Mouse (Mus musculus) limb, embryonic 12.5 days (tissue): ENCODE data around the gene Tgfb1i1. TPM values are rescaled to one million over a fixed set of nuclear protein-coding genes. Genes with fewer than 3 reads are reported as not detected.
A peak's percentile ranks its signal among the peaks of the same experiment; 100 is the strongest.

Experiments used
- ATAC-seq: fragments of 200-750 bp; cut with Nextera tagmentation; 2 replicates; pipeline ENCODE4 v1.8.0; 2017; ENCODE audit warnings: low read depth, moderate TSS enrichment; ENCODE audit not compliant: insufficient number of reproducible peaks, insufficient read depth, low FRiP score, low TSS enrichment
- H3K27ac ChIP-seq: fragments of 300-500 bp; sonication (generic); 2 replicates; pipeline ENCODE4 v1.5.1; 2016; ENCODE audit warnings: mild to moderate bottlenecking, moderate library complexity
- H3K27me3 ChIP-seq: fragments of 300-500 bp; sonication (generic); 2 replicates; pipeline ENCODE4 v1.6.1; 2016; ENCODE audit warnings: mild to moderate bottlenecking, moderate library complexity
- H3K36me3 ChIP-seq: fragments of 300-500 bp; sonication (generic); 2 replicates; pipeline ENCODE4 v1.6.1; 2016; ENCODE audit warnings: mild to moderate bottlenecking, moderate library complexity
- H3K4me1 ChIP-seq: fragments of 300-500 bp; sonication (generic); replicated peaks from 2 replicates; pipeline ENCODE4 v1.6.1; 2016
- H3K4me2 ChIP-seq: fragments of 300-500 bp; sonication (generic); 2 replicates; pipeline ENCODE4 v1.6.1; 2016; ENCODE audit warnings: mild to moderate bottlenecking, moderate library complexity
- H3K4me3 ChIP-seq: fragments of 300-500 bp; sonication (generic); replicated peaks from 2 replicates; pipeline ENCODE4 v1.5.1; 2016; ENCODE audit warnings: mild to moderate bottlenecking
- H3K9ac ChIP-seq: fragments of 300-500 bp; sonication (generic); replicated peaks from 2 replicates; pipeline ENCODE4 v1.6.1; 2016; ENCODE audit warnings: mild to moderate bottlenecking, moderate library complexity
- H3K9me3 ChIP-seq: fragments of 300-500 bp; sonication (generic); 2 replicates; pipeline ENCODE4 v1.6.1; 2016; ENCODE audit warnings: mild to moderate bottlenecking, moderate library complexity
- WGBS: fragments of 180-500 bp; shearing (Covaris S2); methylation state at CpG from one replicate; pipeline ENCODE4 v1.1.7; 2016; 5-methylcytosine and 5-hydroxymethylcytosine counted together
- polyA plus RNA-seq: library from polyadenylated mRNA; unstranded; fragments of >200 nt; fragmentation: Nextera tagmentation; extraction: Ambion mirVana; gene quantifications from 2 replicates; pipeline ENCODE4 v1.2.1, GENCODE M21; 2016

Tgfb1i1 gene
- 22.3 and 27.7 TPM in 2 replicates for polyA plus RNA-seq

GRCm38 (mm10) chr7:128246496-128247391 is at the start of gene Tgfb1i1:
Tgfb1i1 (plus strand) TSS chr7:128246812.
- ATAC-seq, result peak; percentile 44; the same call in 1 of the 2 replicates
- 3% methylated on average over 20 of the region's 30 CpGs for WGBS
- peak within 1 kb of the TSS; percentile 57 for H3K9ac ChIP-seq
- H3K27me3 ChIP-seq, result peaks cover 10% of the 10 kb centered on the region; the same call in 1 of the 2 replicates
- H3K9me3 ChIP-seq, result no peaks in the 10 kb centered on the region
- H3K4me2 ChIP-seq, result peak within 1 kb of the TSS; percentile 68
- H3K36me3 ChIP-seq, result peaks cover 36% of the 10 kb centered on the region
- H3K27ac ChIP-seq, result peak within 1 kb of the TSS; percentile 81
- peak within 1 kb of the TSS; percentile 47 for H3K4me3 ChIP-seq
- peaks cover 15% of the 10 kb centered on the region for H3K4me1 ChIP-seq

GRCm38 (mm10) chr7:128201607-128202006 is 45.0 kb upstream of the Tgfb1i1 start:
- H3K36me3 ChIP-seq, result no peaks in the 10 kb centered on the region
- ATAC-seq, result no peak
- no peak overlapping the region for H3K27ac ChIP-seq
- WGBS, result 87% methylated on average over 9 of the region's 9 CpGs
- H3K4me3 ChIP-seq, result no peak overlapping the region
- H3K9ac ChIP-seq, result no peak overlapping the region
- no peaks in the 10 kb centered on the region for H3K9me3 ChIP-seq
- no peaks in the 10 kb centered on the region for H3K27me3 ChIP-seq
- no peaks in the 10 kb centered on the region for H3K4me1 ChIP-seq
- H3K4me2 ChIP-seq, result no peak overlapping the region

GRCm38 (mm10) chr7:128203071-128203470 is 43.5 kb upstream of the Tgfb1i1 start:
- H3K27ac ChIP-seq, result no peak overlapping the region
- H3K4me3 ChIP-seq, result no peak overlapping the region
- H3K4me1 ChIP-seq, result no peaks in the 10 kb centered on the region
- H3K9ac ChIP-seq, result no peak overlapping the region
- WGBS, result 87% methylated on average over 9 of the region's 9 CpGs
- no peaks in the 10 kb centered on the region for H3K36me3 ChIP-seq
- H3K4me2 ChIP-seq, result no peak overlapping the region
- H3K9me3 ChIP-seq, result no peaks in the 10 kb centered on the region
- ATAC-seq, result no peak
- no peaks in the 10 kb centered on the region for H3K27me3 ChIP-seq

- H3K36me3 ChIP-seq, result no peaks in the 10 kb centered on the region
- 87% methylated on average over 8 of the region's 8 CpGs for WGBS
- no peaks in the 10 kb centered on the region for H3K27me3 ChIP-seq
- H3K27ac ChIP-seq, result no peak overlapping the region
- H3K4me3 ChIP-seq, result no peak overlapping the region
- H3K4me2 ChIP-seq, result no peak overlapping the region
- ATAC-seq, result no peak
- H3K9ac ChIP-seq, result no peak overlapping the region
- no peaks in the 10 kb centered on the region for H3K4me1 ChIP-seq
- H3K9me3 ChIP-seq, result no peaks in the 10 kb centered on the region
Observed at GRCm38 (mm10) chr7:128204179-128204578, 42.4 kb upstream of the Tgfb1i1 start.

- Histone ChIP-seq H3K4me1 (no peaks in the 10 kb centered on the region), H3K4me2 (no peak overlapping the region), H3K27ac (no peak overlapping the region), H3K9me3 (no peaks in the 10 kb centered on the region), H3K4me3 (no peak overlapping the region), H3K36me3 (no peaks in the 10 kb centered on the region), H3K27me3 (no peaks in the 10 kb centered on the region), H3K9ac (no peak overlapping the region)
- WGBS, result 82% methylated on average over 18 of the region's 18 CpGs
- ATAC-seq, result no peak
Observed at GRCm38 (mm10) chr7:128205695-128206094, 40.9 kb upstream of the Tgfb1i1 start.

DNA sequence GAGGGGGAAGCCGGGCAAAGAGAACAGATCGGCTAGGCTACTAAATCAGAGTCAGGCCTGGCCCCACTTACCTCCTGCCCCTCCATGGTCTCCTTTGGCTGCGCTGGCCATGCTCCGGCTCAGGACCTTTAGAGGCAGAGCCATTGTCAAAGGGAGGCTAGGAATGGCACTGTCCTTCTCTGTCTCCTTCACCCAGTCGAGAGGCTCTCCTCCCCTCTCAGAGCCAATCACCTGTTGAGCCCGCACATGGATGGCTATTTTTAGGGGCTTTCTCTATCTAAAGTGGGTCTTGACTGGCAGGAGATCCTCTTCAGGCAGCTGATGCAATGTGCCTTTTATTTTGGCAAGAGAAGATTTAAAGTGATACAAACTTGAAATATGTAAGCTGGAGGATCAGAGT is 40.5 kb upstream of the Tgfb1i1 start, which contains the start of gene Cox6a2:
Cox6a2 (minus strand) TSS at position 236 of the 400 bp plus-strand sequence.
- no peak within 1 kb of the TSS for H3K9ac ChIP-seq
- H3K36me3 ChIP-seq, result no peaks in the 10 kb centered on the region
- no peaks in the 10 kb centered on the region for H3K9me3 ChIP-seq
- no peak within 1 kb of the TSS for H3K27ac ChIP-seq
- no peak within 1 kb of the TSS for H3K4me2 ChIP-seq
- H3K27me3 ChIP-seq, result no peaks in the 10 kb centered on the region
- H3K4me3 ChIP-seq, result no peak within 1 kb of the TSS
- no peaks in the 10 kb centered on the region for H3K4me1 ChIP-seq
- no peak for ATAC-seq
- 80% methylated on average over 6 of the region's 6 CpGs for WGBS

- ATAC-seq, result no peak
- no peak overlapping the region for H3K4me2 ChIP-seq
- no peak overlapping the region for H3K27ac ChIP-seq
- no peak overlapping the region for H3K9ac ChIP-seq
- H3K4me1 ChIP-seq, result no peaks in the 10 kb centered on the region
- 8% methylated on average over 4 of the region's 4 CpGs for WGBS
- H3K4me3 ChIP-seq, result no peak overlapping the region
- H3K36me3 ChIP-seq, result no peaks in the 10 kb centered on the region
- no peaks in the 10 kb centered on the region for H3K27me3 ChIP-seq
- no peaks in the 10 kb centered on the region for H3K9me3 ChIP-seq
Observed at GRCm38 (mm10) chr7:128208187-128208586, 38.4 kb upstream of the Tgfb1i1 start.

DNA sequence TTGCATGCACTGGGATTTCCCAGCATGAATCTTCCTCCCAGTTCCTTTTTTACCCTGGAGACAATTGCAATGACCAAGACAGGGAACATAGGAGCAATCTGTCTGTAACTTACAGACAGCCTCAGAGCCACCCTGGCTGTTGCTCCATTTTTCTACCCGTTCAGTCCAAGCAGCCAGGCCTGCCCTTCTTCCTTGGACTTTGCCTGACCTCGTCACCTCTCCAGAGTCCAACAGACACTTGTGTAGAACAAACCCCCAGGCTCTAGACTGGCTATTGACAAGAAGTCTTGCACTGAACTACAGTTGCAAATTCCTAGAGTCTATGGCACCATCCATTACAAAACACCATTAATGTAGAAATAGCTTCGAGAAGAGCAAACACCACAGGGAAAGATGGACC is 36.8 kb upstream of the Tgfb1i1 start:
- no peak for ATAC-seq
- Histone ChIP-seq H3K27me3 (no peaks in the 10 kb centered on the region), H3K27ac (no peak overlapping the region), H3K9me3 (no peaks in the 10 kb centered on the region), H3K4me3 (no peak overlapping the region), H3K9ac (no peak overlapping the region), H3K36me3 (no peaks in the 10 kb centered on the region), H3K4me1 (no peaks in the 10 kb centered on the region), H3K4me2 (no peak overlapping the region)
- WGBS, result 57% methylated on average over 3 of the region's 3 CpGs

- no peak overlapping the region for H3K9ac ChIP-seq
- no peak overlapping the region for H3K4me3 ChIP-seq
- H3K9me3 ChIP-seq, result no peaks in the 10 kb centered on the region
- ATAC-seq, result no peak
- no peak overlapping the region for H3K4me2 ChIP-seq
- no peaks in the 10 kb centered on the region for H3K27me3 ChIP-seq
- H3K36me3 ChIP-seq, result no peaks in the 10 kb centered on the region
- 84% methylated on average over 4 of the region's 4 CpGs for WGBS
- no peak overlapping the region for H3K27ac ChIP-seq
- no peaks in the 10 kb centered on the region for H3K4me1 ChIP-seq
Observed at GRCm38 (mm10) chr7:128219952-128220351, 26.7 kb upstream of the Tgfb1i1 start.

DNA sequence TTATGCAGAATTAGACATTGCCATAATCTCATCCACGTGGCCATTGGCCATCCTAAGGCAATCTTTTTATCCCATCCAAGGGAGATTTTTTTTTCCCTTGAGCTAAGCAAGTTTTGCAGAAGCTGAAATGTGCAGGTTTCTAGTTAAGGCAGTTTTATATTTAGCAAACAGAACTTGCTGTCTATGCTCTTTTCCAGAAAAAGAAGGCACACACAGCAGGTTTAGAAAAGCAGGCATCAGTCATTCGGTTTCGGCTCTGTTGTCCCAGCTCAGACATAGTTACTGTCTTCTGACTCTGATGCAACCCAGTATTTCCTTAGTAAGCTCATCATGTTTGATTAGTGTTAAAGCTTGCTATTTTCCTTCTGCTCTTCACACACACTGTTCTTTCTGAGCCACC is 25.7 kb upstream of the Tgfb1i1 start:
- Histone ChIP-seq H3K4me1 (no peaks in the 10 kb centered on the region), H3K4me3 (no peak overlapping the region), H3K27ac (no peak overlapping the region), H3K9me3 (no peaks in the 10 kb centered on the region), H3K9ac (no peak overlapping the region), H3K27me3 (no peaks in the 10 kb centered on the region), H3K4me2 (no peak overlapping the region), H3K36me3 (no peaks in the 10 kb centered on the region)
- 90% methylated on average over 3 of the region's 3 CpGs for WGBS
- no peak for ATAC-seq

DNA sequence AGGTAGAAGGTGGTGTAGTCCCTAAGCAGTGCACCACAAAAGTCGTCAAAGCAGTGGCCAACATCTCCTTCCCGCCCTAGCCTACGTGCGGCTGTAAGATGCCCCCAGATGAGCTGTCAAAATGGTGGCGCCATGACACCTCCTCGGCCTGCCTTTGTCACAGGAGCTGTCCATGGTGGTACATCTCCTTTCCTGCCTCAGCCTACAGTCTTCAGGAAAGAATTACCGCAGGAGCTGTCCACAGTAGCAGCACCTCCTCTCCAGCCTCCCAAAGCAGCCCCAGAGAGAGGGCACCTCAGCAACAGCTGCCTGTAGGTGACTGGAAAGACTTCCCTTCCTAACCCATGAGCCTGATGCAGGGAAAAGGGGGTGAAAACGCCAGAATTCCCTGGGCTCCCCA is 14.9 kb upstream of the Tgfb1i1 start:
- ATAC-seq, result no peak
- H3K36me3 ChIP-seq, result peaks cover 7% of the 10 kb centered on the region; the same call in 1 of the 2 replicates
- H3K9me3 ChIP-seq, result no peaks in the 10 kb centered on the region
- H3K9ac ChIP-seq, result no peak overlapping the region
- peaks cover 13% of the 10 kb centered on the region for H3K4me1 ChIP-seq
- no peak overlapping the region for H3K4me2 ChIP-seq
- H3K4me3 ChIP-seq, result no peak overlapping the region
- no peak overlapping the region for H3K27ac ChIP-seq
- 38% methylated on average over 8 of the region's 8 CpGs for WGBS
- no peaks in the 10 kb centered on the region for H3K27me3 ChIP-seq
